Mouse (Mus musculus) cortical plate, adult 2 months (tissue): ENCODE measurements around the gene Leng8.

ENCODE experiments used
- CTCF ChIP-seq: fragments of 200-500 bp; IDR thresholded peaks from 2 replicates; pipeline ENCODE4 v1.5.1; 2011; ENCODE audit warnings: mild to moderate bottlenecking, control low read depth, low read length; ENCODE audit not compliant: insufficient read depth; ENCODE audit errors: extremely low read depth
- POLR2A ChIP-seq: fragments of 200-500 bp; IDR thresholded peaks from 2 replicates; pipeline ENCODE4 v1.6.1; 2011; ENCODE audit warnings: mild to moderate bottlenecking, low read length, control low read depth; ENCODE audit not compliant: insufficient read depth; ENCODE audit errors: extremely low read depth

DNA sequence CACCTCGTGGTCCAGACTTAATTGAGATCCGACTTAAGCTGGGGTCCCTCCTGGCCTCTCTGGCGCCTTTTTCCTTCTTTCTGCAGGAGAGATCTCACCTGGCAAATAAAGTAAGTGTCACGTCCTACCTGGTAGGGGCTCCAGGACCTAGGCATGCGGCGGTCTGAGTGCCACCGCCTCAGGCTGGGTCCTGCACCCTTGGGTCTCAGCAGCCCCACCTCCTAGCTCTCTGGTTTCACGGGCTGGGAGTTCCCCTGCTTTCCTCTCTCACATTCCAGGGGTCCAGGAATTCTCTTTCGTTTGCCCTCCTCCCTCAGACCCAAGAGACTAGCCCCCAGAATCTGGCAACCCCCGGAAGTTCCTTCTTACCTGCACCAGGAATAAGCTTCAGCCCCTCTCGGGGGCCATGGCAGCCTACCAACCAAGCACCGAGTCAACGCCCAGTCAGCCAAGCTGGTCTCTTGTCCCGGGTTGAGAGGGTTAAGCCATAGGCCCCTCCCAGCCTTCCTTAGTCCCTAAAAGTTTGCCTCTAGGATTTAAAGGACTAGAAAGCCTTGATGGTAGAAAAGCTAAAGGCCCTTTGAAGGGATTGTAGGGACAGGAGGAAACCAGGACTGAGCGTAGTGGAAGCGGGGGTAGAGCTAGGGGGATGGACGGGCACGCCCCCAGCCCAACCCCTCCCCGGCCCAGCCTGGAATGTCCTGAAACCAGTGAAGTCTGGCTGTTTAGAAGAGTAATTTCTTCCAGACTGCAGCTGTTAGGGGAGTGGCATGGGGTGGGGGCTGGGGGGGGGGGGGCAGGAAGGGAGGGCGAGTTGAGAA lies 27.5 kb downstream of the Leng8 start, which contains the start of gene Cdc42ep5:
- TF ChIP-seq CTCF (no peak), POLR2A (no peak)
